In genomic region chr12:25012555-25013540, GRCm38 (mm10) we compare ENCODE assay signal across 9 mouse cellular contexts. TPM values are rescaled to one million over a fixed set of nuclear protein-coding genes. Genes with fewer than 3 reads are reported as not detected.
A peak's percentile ranks its signal among the peaks of the same experiment; 100 is the strongest.
DNase-seq lines count a peak whose midpoint lies in the region.
"Had no signal": no experiment of that assay in that cellular context is flagged by ENCODE, and none has a peak within 500 bp of the region (broad histone marks: within the 10 kb centered on the region; RNA-seq: fewer than 3 reads in every experiment).

No protein-coding gene starts in this region.

- intact Hi-C loops in heart, postnatal 10 days (cut with DNase I) = no loop called here

- peak; percentile 38 for DNase-seq in lung, postnatal 36 days
- DNase-seq in lung, postnatal 10 days = no peak
- peak; percentile 62 for DNase-seq in adrenal gland, postnatal 14 days
- DNase-seq in heart, postnatal 10 days = peak; percentile 53 to 64
- DNase-seq in thymus, postnatal 0 days (ENCODE audit: low spot score) = peak; percentile 81
- DNase-seq in ovary, adult 18-20 months (ENCODE audit: low spot score) = no peak
- DNase-seq in kidney, postnatal 4 days = no peak
- DNase-seq: cerebellum, adult 8-10 months; right cerebral cortex, postnatal 14 days had no signal

RNA-seq across cellular contexts. Expression of gene Kidins220, which starts 38.1 kb away (rescaled TPM):
- total RNA-seq in adrenal gland, postnatal 14 days (2021) = 83.9 and 87.5 TPM in 2 replicates
- 100 to 1,000 TPM; 106 to 116 TPM for total RNA-seq in heart, postnatal 10 days (2021)
- polyA plus RNA-seq in thymus, postnatal 0 days (2015; fragmentation: Nextera tagmentation; extraction: Ambion mirVana) = 14.2 and 15.8 TPM in 2 replicates

Comparison
In these comparisons a context has a peak if more than half of its experiments do, and no peak if none do; other contexts are left out.
1. DNase-seq: peak in lung, postnatal 36 days (single experiment), adrenal gland, postnatal 14 days (single experiment), heart, postnatal 10 days (2 of 2) and thymus, postnatal 0 days (single experiment); none in lung, postnatal 10 days (single experiment), ovary, adult 18-20 months (single experiment) and kidney, postnatal 4 days (0 of 2).